Mouse (Mus musculus) stomach, postnatal 0 days (tissue): ENCODE measurements around the gene Srprb. TPM values are rescaled to one million over a fixed set of nuclear protein-coding genes. Genes with fewer than 3 reads are reported as not detected.

Source experiments
- ATAC-seq: fragments of 200-750 bp; cut with Nextera tagmentation; 2 replicates; pipeline ENCODE4 v1.8.0; 2017; ENCODE audit not compliant: low FRiP score, low TSS enrichment
- DNase-seq: peaks from one replicate; pipeline ENCODE4 v3.0.0-alpha.2; 2016; ENCODE audit warnings: low spot score
- H3K27ac ChIP-seq: fragments of 300-500 bp; sonication (generic); replicated peaks from 2 replicates; pipeline ENCODE4 v1.5.1; 2014; ENCODE audit warnings: mild to moderate bottlenecking, control low read depth
- H3K27me3 ChIP-seq: fragments of 300-500 bp; sonication (generic); 2 replicates; pipeline ENCODE4 v1.6.1; 2014; ENCODE audit warnings: low read length; ENCODE audit not compliant: control insufficient read depth, insufficient read depth
- H3K36me3 ChIP-seq: fragments of 300-500 bp; sonication (generic); 2 replicates; pipeline ENCODE4 v1.6.1; 2014; ENCODE audit warnings: low read length, mixed read lengths; ENCODE audit not compliant: control insufficient read depth, insufficient read depth
- H3K4me1 ChIP-seq: fragments of 300-500 bp; sonication (generic); replicated peaks from 2 replicates; pipeline ENCODE4 v1.6.1; 2014; ENCODE audit warnings: antibody characterized with exemption; ENCODE audit not compliant: control insufficient read depth, insufficient read depth
- H3K4me2 ChIP-seq: fragments of 300-500 bp; sonication (generic); replicated peaks from 2 replicates; pipeline ENCODE4 v1.6.1; 2014; ENCODE audit warnings: low read depth, mild to moderate bottlenecking, control low read depth, moderate library complexity
- H3K4me3 ChIP-seq: fragments of 300-500 bp; sonication (generic); 2 replicates; pipeline ENCODE4 v1.5.1; 2014; ENCODE audit warnings: low read depth, low read length, control low read depth
- H3K9ac ChIP-seq: fragments of 300-500 bp; sonication (generic); 2 replicates; pipeline ENCODE4 v1.6.1; 2014; ENCODE audit warnings: mild to moderate bottlenecking, low read length, control low read depth, mixed read lengths
- H3K9me3 ChIP-seq: fragments of 300-500 bp; sonication (generic); 2 replicates; pipeline ENCODE4 v1.6.1; 2016; ENCODE audit warnings: low read length; ENCODE audit not compliant: control insufficient read depth
- CTCF ChIP-seq: IDR thresholded peaks from 2 replicates; pipeline ENCODE4 v1.5.1; 2016; ENCODE audit warnings: antibody characterized with exemption, low read depth, mild to moderate bottlenecking, moderate library complexity
- EP300 ChIP-seq: optimal IDR thresholded peaks from 2 replicates; pipeline ENCODE3; 2016; ENCODE audit warnings: antibody characterized with exemption
- WGBS: fragments of 180-500 bp; shearing (Covaris S2); extraction: QIAGEN DNeasy Blood & Tissue Kit; methylation state at CpG from one replicate; pipeline ENCODE4 v1.1.7; 2014; 5-methylcytosine and 5-hydroxymethylcytosine counted together
- polyA plus RNA-seq: library from polyadenylated mRNA; unstranded; fragments of >200 nt; fragmentation: Nextera tagmentation; extraction: Ambion mirVana; gene quantifications from 2 replicates; pipeline ENCODE4 v1.2.1, GENCODE M21; 2015

Srprb gene
- polyA plus RNA-seq, 1 experiment from 2014 or later, result 33.7 TPM

- ATAC-seq (no peak), DNase-seq (no peak)
- no peak for TF ChIP-seq CTCF
- no peak for TF ChIP-seq EP300
- no peaks in the 10 kb centered on the region for H3K27me3 ChIP-seq
- no peaks in the 10 kb centered on the region for H3K4me1 ChIP-seq
- no peak overlapping the region for H3K9ac ChIP-seq
- 69% methylated on average over 5 of the region's 5 CpGs for WGBS
- no peak overlapping the region for H3K27ac ChIP-seq
- no peaks in the 10 kb centered on the region for H3K36me3 ChIP-seq
- H3K9me3 ChIP-seq, result no peaks in the 10 kb centered on the region
- no peak overlapping the region for H3K4me3 ChIP-seq
- no peak overlapping the region for H3K4me2 ChIP-seq
Measured at GRCm38 (mm10) chr9:103145351-103145750, 56.6 kb downstream of the Srprb start.

GRCm38 (mm10) chr9:103143881-103144280 lies 58.1 kb downstream of the Srprb start:
- no peak overlapping the region for H3K9ac ChIP-seq

DNA sequence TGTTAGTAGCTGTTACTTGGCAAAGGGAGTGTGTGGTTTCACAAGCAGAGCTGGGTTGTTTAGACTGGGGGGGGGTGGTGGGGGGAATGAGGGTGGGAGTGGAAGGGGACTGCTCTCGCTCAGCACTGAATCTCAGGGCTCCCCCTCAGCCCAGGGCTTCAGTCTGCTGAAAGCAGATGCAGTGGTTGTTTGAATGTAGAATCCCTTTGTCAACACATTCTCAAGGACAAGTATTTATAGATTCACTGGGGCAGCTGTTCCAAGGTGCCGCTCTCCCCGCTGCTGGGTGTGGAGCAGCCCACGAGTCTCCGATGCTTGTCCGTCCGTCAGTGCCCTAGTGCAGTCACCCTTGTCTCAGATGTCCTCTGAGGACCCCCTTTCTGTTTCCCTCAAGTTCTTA lies 60.7 kb downstream of the Srprb start:
- Histone ChIP-seq H3K27ac (no peak overlapping the region), H3K4me2 (no peak overlapping the region), H3K27me3 (no peaks in the 10 kb centered on the region), H3K4me3 (no peak overlapping the region), H3K4me1 (no peaks in the 10 kb centered on the region), H3K9me3 (no peaks in the 10 kb centered on the region), H3K9ac (no peak overlapping the region), H3K36me3 (no peaks in the 10 kb centered on the region)
- DNase-seq, result no peak
- ATAC-seq, result no peak
- no peak for TF ChIP-seq EP300
- no peak for TF ChIP-seq CTCF
- WGBS, result 75% methylated on average over 7 of the region's 7 CpGs

More at GRCm38 (mm10) chr9:103143881-103144280, 58.1 kb downstream of the Srprb start:
- DNase-seq (no peak), ATAC-seq (no peak)
- H3K27ac ChIP-seq, result no peak overlapping the region
- no peaks in the 10 kb centered on the region for H3K4me1 ChIP-seq
- H3K4me2 ChIP-seq, result no peak overlapping the region
- no peak for TF ChIP-seq CTCF
- TF ChIP-seq EP300, result no peak
- H3K36me3 ChIP-seq, result no peaks in the 10 kb centered on the region
- H3K4me3 ChIP-seq, result no peak overlapping the region
- WGBS, result 30% methylated on average over 4 of the region's 4 CpGs
- no peaks in the 10 kb centered on the region for H3K9me3 ChIP-seq
- H3K27me3 ChIP-seq, result no peaks in the 10 kb centered on the region

GRCm38 (mm10) chr9:103140384-103140783 lies 61.6 kb downstream of the Srprb start:
- TF ChIP-seq CTCF (no peak), EP300 (no peak)

GRCm38 (mm10) chr9:103139481-103139880 lies 62.5 kb downstream of the Srprb start:
- WGBS, result 77% methylated on average over 6 of the region's 6 CpGs
- H3K4me3 ChIP-seq, result no peak overlapping the region
- H3K9me3 ChIP-seq, result no peaks in the 10 kb centered on the region
- no peak for TF ChIP-seq EP300
- no peak for TF ChIP-seq CTCF
- H3K4me2 ChIP-seq, result no peak overlapping the region
- H3K27ac ChIP-seq, result no peak overlapping the region
- H3K27me3 ChIP-seq, result no peaks in the 10 kb centered on the region
- ATAC-seq (no peak), DNase-seq (no peak)
- no peaks in the 10 kb centered on the region for H3K4me1 ChIP-seq
- no peak overlapping the region for H3K9ac ChIP-seq
- no peaks in the 10 kb centered on the region for H3K36me3 ChIP-seq

More at GRCm38 (mm10) chr9:103140384-103140783, 61.6 kb downstream of the Srprb start:
- Histone ChIP-seq H3K4me1 (no peaks in the 10 kb centered on the region), H3K27me3 (no peaks in the 10 kb centered on the region), H3K4me3 (no peak overlapping the region), H3K9ac (no peak overlapping the region), H3K9me3 (no peaks in the 10 kb centered on the region), H3K4me2 (no peak overlapping the region), H3K36me3 (no peaks in the 10 kb centered on the region), H3K27ac (no peak overlapping the region)
- WGBS, result 86% methylated on average over 6 of the region's 6 CpGs
- ATAC-seq, result no peak
- DNase-seq, result no peak

Other genes with a start within 250 kb of the Srprb start
- 22.1 and 22.3 TPM in 2 replicates for gene Slco2a1, start 213.4 kb downstream of the Srprb start, polyA plus RNA-seq
- 3.3 and 4.1 TPM in 2 replicates for gene Rab6b, start 90.3 kb downstream of the Srprb start, polyA plus RNA-seq
- 9.3 and 10.4 TPM in 2 replicates for gene Gm20425, start 28.2 kb upstream of the Srprb start, polyA plus RNA-seq
- gene Trf, start 28.3 kb upstream of the Srprb start, polyA plus RNA-seq, result 83.4 and 105 TPM in 2 replicates
- 1.3 TPM in 2 replicates for gene 1300017J02Rik, start 102.9 kb upstream of the Srprb start, polyA plus RNA-seq
- 15.6 and 17.2 TPM in 2 replicates for gene Topbp1, start 103.1 kb upstream of the Srprb start, polyA plus RNA-seq
- gene Cdv3, start 163.7 kb upstream of the Srprb start, polyA plus RNA-seq, result 47.7 and 50.0 TPM in 2 replicates